Mouse (Mus musculus) R1 (cell line): ENCODE data around the gene Madcam1.
A peak's percentile ranks its signal among the peaks of the same experiment; 100 is the strongest.

ENCODE experiments used
- DNase-seq: peaks from one replicate; pipeline ENCODE4 v3.0.0-alpha.2; 2018; ENCODE audit warnings: low read depth, low spot score

Madcam1 gene

DNA sequence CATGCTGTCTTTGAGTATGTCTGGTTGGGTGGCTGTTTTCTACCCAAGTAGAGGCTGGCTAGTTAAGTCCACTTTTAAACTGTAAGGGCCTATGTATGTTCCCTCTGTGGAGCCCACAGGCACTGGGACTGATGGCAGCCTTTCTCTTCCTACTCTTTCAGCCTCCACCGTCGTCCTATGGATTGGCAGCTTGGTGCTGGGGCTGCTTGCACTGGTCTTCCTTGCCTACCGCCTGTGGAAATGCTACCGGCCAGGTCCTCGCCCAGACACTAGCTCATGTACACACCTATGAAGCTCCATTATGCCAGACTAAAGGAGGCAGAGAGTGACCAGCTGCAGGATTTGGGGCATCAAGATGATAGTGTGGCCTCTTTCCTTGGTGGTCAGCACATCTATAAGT is 3.7 kb downstream of the Madcam1 start:
- DNase-seq: no peak

DNA sequence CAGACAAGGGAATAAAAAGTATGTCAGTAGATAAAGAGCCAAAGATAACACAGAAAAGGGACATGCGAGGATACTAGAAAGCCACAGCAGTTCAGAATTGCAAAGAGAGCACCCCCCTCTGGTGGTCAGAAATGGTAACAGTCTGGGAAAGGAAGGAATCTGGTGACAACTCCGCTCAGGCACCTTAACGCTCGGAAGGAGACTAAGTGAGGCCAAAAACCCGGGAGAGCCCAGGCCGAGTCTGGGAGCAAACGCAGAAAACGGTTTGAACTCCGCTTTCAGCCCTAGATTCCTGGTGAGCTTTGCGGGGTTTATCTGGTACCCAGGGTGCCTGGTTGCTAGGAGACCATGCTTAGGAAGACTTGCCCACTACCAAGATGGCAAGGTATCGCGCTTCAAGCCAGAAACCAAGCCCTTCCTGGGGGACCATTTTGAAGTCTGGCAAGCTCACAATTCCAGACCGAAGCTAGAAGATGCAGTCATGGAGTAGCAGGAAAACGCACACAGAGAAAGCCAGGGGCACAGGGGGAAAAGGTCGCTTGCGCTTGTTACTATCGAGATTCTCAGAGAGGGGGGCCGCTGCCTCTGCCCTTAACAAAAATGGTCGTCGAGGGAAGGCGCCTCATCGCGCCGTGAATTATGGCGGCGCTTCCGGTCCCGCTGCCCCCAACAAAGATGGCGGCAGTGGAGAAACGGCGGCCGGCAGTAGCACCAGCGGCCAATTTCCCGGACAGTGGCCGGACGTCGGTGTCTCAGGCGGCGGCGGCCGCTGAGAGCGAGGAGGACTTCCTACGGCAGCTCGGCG is 4.6 kb downstream of the Madcam1 start, which contains the start of gene Tpgs1:
Gene Tpgs1, plus strand, starts transcription at position 599 of the 805 bp plus-strand sequence.
- peak; percentile 95 for DNase-seq

DNA sequence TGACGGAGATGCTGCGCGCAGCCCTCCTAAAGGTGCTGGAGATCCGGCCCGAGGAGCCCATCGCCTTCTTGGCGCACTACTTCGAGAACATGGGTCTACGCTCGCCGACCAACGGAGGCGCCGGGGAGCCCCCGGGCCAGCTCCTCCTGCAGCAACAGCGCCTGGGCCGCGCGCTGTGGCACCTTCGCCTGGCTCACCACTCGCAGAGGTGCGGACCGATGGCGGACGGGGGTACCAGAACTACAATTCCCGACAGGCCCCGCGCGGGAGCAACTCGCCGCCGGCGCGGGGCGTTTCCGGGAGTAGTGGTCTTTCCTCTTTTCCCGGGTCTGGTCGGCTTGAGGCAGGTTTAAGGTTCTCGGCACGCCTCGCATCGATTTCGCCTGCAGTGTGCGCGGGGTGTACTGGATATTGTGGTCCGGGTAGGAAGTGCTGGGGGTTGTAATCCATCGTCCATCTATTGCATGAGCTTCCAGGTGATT is 5.3 kb downstream of the Madcam1 start:
- peak; percentile 91 for DNase-seq

DNA sequence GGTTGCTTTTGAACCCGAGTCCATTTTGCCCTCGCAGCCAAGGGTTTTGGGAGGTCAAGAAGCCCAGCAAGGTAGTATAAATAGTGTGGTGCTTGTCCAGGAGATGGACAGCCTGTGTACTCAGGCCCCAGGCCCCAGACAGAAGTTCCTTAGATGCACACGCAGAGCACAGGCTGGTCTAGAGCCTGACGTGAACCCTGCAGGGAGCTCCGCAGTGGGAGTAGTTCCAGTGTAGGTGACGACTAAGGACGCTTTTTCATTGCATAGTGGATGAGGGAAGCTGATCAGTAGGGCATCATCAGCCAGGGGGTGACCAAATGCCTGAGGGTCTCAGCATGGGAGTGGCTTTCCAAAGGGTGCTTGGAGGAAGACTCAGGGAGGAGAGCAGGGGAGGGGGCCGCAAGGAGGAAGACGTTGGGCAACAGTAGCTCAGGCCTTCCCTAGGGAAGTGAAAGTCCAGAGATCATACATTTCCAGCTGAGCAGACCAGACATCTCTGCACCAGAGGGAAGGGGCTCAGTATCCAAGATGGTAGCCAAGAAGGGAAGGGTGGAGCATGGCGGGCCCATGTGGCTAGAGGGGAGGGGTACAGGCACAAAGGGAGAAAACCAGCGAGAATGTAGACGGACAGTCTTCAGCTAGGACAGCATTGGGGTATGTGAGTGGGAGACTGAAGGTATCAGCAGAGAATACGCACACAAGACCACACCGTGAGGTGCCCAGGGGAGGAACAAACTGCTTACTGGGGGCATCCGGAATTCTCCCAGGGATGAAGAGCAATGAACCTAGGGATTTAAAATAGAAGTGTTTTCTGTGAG is 5.9 kb downstream of the Madcam1 start:
- DNase-seq: peak; percentile 62

DNA sequence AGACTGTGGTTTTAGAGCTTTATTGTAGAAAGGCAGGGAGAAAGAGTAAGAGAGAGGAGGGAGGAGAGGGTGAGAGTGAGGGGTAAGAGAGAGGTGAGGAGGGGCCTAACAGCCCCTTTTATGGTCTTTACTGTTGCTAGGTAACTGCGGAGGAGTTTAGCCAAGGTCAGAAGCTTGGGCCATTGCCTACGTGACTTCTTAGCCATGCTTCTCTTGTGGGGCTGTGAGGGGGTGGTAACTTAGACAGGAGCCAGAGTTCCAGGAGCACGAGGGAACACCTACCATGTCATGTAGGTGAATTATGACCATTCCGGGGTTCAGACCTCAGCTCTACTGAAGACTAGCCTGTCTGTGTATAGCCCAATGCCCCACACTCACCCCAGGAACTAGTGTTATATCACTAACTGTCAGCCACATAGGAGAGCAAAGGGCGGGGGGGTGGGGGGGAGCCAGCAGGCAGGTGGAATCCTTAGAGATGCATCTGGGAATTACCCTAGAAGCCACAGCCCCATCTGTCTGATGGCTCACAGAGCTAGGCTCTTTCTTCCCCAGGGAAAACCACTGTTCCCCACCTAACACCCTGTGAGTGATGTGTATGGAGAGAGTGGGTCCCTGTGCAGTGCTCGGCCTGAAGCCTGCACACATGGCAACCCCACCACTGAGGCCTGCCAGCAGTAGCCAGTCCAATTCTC is 7.2 kb downstream of the Madcam1 start:
- DNase-seq: peak; percentile 69

DNA sequence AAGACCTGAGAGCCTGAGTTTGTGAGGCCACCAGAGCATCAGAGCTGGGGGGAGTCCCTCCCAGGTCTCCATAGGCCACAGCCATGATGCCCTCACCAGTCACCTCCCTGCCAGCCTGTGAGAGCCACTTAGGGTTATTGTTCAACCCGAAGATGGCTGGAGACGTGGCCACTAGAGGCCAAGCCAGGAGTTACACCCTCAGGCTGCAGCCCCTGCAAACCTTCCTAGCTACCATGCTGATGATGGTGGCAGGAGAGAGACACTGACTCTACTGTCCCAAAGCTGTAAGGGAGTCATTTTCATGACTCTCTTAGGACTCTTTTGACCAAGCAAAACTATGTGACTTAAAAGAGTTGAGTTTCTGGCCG is 7.7 kb downstream of the Madcam1 start:
- peak; percentile 63 for DNase-seq

DNA sequence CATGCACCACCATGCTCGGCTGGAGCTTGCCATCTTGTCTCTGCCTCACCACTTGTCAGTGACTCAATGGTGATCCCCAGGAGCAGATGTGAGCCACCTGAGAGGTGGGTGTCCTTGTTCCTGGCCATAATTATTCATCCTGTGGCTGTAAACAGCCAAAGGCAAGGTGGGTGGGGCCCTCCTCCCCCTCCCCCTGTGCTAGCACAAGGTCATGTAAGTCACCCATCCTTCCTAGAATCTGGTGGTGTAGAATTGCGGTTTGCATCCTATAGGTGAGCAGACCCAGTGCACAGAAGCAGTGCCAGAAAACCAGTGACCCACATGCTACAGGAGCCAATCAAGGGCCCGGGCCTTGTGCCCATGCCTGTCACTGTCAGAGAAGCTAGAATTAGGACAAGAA is 8.7 kb downstream of the Madcam1 start:
- peak; percentile 73 for DNase-seq

DNA sequence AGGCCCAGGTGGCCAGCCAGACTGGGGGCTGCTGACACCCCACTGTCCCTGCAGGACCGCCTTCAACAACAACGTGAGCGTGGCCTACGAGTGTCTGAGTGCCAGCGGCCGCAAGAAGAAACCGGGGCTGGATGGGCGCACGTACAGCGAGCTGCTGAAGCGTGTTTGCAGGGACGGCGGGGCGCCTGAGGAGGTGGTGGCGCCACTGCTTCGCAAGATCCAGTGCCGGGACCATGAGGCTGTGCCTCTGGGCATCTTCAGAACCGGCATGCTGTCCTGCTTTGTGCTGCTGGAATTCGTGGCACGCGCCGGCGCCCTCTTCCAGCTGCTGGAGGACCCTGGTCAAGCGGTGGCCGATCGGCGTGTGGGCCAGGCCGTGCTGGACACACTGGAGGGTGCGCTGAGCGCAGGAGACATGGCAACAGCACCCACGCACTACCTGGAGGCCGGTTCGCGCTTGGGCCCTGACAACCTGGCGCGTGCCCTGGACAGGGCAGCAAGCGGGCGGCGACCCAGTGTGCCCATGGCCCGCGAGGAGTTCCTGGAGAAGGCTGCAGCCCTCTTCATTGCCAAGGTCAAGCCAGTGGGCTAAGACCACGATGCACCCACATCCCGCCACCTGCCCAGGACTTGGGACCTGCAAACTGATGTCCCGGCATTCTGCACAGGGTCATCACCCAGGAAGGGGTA is 11.1 kb downstream of the Madcam1 start:
- peak; percentile 70 for DNase-seq

DNA sequence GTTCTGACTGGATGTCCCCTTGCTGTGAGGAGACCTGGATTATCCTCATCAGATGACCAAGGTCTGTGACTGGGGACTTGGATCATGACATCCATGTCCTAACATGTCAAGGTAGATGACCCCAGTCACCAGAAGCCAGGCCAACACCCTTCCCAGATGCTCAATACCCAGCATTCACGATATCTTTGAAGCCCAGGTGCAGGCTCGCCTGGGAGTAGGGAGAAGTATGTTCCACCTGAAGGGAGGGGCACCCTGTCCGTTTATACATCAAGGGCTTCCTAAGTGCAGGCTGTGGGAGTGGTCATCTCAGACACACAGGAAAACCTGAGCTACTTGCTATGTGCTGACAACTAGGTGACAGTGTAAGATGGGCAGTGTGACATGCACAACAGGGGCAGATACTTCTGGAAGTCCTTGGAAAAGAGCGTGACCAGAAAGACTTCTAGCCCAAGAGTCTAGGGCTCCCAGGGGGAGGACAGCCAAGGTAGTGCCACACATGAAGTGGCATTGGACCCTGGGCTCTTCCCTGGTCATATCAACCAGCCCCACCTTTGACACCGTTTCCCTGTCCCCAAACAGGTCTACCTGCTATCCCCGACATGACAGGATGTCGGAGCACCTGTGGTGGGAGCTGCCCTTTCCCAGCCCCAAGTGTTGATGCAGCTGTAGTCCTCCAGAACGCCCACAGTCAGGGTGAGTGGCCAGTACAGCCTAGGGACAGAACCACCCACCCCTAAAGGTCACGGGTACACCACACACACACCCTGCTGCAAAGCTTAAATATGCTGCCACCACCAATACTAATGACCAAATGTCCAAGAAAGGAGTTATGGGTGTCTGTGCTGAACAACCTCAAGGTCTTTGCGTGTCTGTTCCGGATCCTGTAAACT is 16.5 kb downstream of the Madcam1 start:
- no peak for DNase-seq

DNA sequence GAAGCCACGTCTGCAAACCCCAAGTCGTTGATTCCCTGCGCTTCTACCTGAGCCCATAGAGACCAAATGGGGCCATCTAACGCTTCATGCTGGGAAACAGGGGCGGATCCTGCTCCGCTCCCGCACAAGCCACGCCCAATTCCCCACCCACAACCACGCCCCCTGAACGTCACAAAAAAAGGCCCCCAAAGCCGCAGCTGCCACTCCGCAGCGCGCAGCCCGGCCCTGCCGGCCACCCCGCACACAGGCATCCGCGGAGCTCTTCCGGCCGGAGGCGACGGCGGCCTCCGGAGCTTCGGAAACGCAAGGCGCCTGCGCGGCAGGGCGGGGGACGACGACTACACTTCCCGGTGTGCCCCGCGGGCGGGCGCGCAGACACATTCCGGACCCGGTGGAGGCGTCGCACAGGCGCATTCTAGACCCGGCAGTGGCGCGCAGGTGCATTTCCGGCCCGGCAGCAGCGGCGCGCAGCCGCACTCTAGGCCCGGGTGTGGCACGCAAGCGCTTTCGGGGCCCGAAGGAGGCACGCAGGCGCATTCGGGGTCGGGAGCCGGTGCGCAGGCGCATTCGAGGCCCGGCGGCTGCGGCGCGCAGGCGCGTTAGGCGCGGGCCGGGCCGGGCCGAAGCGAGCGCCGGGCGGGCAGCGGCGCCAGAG is 17.4 kb downstream of the Madcam1 start, which contains the start of gene Cdc34:
Gene Cdc34, plus strand, starts transcription at position 605 of the 655 bp plus-strand sequence.
- DNase-seq: peak; percentile 98

DNA sequence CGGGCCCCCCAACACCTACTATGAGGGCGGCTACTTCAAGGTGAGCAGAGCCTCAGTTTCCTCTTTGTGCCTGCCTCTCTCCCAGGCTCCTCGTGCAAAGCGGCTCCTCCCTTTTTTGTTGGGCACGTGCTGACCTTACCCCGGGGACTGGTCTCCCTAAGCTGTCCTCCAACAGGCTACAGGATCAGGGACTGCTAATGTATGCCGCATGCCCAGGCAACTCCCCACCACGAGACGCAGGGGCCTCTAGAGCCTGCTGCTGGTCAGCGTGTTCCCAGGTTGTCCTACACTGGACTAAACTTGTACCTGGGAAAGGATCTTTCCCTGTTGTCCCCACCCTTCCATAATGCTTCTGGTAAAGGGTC is 18.2 kb downstream of the Madcam1 start:
- DNase-seq: peak; percentile 51

DNA sequence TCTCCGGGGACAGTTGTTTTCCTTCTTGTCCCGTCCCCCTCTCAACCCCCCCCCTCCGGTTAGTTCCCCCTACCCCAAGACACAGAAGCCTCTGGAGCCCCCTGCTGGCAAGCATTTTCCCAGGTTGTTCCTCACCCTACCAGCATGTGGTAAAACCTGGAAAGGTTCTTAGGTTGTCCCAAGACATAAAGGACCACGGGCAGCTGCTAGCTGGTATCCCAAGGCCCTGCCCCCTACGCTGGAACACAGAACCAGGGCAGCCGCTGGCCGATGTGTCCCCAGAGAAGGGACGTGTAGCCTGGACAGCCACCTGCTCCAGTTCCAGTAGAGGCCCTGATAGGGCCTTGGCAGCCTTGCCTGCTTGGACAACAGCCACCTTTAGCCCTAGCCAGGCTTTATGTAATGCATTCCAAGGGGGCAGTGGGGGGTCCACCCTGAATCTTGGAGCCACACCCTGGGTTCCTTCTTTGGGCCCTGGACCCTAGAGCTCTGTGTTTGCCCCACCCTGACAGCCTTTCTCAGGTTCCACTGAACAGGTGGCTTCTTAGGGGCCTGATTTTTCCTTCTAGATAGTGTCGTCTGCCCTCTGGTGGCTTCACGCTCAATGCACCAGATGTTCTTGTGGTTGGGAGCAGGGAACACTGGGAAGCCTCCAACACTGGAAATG is 18.7 kb downstream of the Madcam1 start:
- peak; percentile 89 for DNase-seq

DNA sequence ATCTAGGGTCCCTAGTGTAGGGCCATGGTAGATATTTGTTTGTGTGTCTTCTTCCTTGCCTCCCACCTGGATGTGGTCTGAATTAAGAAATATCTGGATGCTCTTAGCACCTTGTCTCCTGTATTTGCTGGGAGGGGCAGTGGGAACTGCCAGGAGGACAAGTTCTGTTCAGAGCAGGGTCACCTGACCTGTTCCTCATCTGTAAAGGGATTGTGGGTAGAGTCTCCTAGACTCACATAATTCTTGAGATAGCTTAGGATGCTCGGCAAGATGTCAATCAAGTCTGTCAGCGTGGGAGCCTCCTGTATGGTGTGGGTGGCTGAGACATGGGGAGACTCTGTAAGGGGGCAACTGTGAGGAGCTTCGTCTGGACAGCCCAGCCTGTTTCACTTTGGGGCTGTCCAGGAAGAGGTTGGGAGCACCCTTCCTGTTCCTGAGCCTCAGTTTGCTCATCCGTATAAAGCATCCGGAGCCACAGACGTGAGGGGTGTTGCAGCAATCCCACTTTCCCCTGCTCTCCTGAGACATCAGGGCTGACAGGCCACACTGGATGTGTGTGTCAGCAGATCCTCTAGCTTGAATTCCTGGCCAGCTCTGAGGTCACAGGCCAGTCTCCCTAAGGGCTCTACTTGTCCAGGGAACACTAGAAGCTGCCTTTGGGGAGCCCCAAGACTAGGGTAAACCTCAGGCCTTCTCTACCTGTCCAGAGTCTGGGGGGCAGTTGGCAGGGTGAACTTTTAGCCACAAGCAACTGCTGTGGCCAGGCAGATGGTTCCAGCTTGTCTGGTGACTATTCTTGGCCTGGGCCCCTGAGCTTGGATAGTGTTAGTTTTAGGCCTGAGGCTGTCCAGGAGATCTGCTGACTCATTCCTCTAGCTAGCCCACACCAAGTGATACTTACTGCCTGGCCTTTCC is 19.6 kb downstream of the Madcam1 start:
- DNase-seq: no peak

DNA sequence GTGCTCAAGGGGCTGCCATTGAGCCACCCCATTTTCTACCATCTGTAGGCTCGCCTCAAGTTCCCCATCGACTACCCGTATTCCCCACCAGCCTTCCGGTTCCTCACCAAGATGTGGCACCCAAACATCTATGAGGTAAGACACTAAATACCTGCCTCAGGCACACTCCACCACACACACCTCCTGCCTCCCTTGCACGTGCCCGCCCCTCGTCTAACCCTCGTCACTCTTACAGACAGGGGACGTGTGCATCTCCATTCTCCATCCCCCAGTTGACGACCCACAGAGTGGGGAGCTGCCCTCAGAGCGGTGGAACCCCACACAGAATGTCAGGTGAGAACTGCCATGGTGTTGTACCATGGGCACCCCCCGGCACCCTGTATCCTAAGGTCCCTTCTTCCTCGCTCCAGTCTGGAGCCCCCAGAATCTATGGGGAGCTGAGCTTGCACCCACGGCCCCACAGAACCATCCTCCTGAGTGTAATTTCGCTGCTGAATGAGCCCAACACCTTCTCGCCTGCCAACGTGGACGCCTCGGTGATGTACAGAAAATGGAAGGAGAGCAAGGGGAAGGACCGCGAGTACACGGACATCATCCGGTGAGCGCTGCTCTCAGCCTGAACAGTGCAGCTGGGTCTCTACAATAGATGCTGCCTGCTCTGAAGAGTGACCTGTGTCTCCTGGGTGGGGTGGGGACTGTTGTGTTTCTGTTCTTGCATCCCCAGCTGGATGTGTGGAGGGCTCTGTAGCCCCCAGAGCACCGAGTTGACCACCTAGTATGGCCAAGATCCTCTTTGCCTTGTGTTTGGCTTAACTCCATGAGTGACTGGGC is 20.6 kb downstream of the Madcam1 start:
- DNase-seq: no peak

DNA sequence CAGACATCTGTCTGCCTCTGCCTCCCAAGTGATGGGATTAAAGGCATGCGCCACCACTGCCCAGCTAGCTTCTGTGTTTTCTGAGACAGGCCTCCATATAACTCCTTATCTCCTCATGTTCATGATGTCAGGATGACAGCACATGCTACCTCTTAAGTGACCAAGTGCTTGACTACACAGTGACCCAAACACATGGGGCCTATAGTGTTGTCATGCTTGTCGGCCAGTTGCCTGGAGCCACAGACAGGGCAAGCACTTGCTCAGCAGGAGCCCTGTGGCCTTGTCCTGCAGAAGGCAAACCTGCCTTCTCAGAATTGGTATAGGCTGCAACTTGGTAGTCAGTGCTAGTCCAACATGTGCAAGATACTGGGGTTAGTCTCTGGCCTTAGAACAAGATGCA is 21.9 kb downstream of the Madcam1 start:
- no peak for DNase-seq

DNA sequence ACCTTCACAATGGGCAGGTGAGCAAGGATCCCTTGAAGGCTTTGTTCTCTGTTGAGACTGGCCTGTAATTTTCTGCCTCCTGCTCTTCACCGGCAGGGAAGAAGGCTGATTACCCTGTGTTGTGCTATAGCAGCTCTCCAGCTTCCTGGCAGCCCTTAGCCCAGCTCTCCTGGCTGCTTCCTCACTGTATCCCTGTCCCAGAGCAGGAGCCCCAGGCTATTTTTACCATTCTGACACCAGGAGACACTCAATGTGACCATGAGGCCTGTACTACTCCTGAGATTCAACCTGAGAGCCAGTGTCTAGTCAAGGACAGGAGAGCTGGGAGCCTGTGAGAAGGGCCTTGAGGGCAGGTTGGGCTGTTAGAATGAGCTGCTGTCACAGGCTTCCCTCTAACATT is 22.3 kb downstream of the Madcam1 start:
- DNase-seq: no peak

DNA sequence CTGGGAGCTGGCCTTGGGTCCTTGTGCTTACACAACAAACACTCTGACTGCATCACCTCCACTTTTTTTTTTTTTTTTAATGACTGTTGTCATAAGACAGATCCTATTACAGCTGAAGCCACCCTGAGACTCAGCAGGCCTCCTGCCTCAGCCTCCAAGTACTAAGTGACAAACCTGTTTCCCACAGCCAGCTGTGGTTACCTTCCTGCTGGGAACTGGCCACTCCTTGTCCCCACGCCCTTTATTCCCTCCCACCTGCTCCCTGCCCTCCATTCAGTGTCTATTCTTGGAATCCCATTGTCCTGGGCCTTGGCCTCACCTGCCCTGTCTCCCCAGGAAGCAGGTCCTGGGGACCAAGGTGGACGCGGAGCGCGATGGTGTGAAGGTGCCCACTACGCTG is 23.2 kb downstream of the Madcam1 start:
- DNase-seq: peak; percentile 71
